Mouse (Mus musculus): Measurements from ENCODE around the gene Btg1. TPM values are rescaled to one million over a fixed set of nuclear protein-coding genes. Genes with fewer than 3 reads are reported as not detected.
A peak's percentile ranks its signal among the peaks of the same experiment; 100 is the strongest.

Gene Btg1
- total and polyA plus RNA-seq, 2 experiments from 2014 or later = 15.2 to 21.3 TPM

DNA sequence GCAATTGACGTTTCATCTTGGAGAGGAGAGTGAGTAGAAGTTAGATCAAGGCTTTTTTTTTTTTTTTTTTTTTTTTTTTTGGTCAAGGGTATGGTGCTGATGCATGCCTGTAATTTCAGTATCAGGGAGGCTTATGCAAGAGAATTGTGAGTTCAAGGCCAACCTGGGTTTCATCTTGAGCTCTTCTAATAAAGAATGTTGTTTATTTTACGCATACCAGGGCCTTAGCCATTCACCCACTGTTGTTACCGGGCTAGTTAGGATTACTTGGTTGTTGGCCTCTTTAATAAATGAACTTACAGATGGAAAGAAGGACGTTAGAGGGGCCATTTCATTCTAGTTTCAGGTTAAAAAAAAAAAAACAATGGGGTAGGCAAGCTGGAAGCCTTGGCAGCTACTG, 25.2 kb downstream of the Btg1 start:
- Histone ChIP-seq H3K4me1 (ENCODE audit: insufficient read depth, low read length) (no peaks in the 10 kb centered on the region; the same call in 1 of the 2 replicates), H3K9me3 (ENCODE audit: low read length) (no peaks in the 10 kb centered on the region), H3K27me3 (ENCODE audit: insufficient read depth, low read length) (no peaks in the 10 kb centered on the region), H3K4me3 (ENCODE audit: low read depth, low read length) (no peak overlapping the region), H3K36me3 (ENCODE audit: insufficient read depth, low read length) (no peaks in the 10 kb centered on the region), H3K9ac (replicated peaks; ENCODE audit: low read length, poor library complexity, severe bottlenecking) (no peak overlapping the region), H3K4me2 (ENCODE audit: low read depth, low read length, poor library complexity, severe bottlenecking) (no peak overlapping the region), H3K27ac (ENCODE audit: low read depth, low read length) (no peak overlapping the region)
- TF ChIP-seq CTCF (IDR thresholded peaks at IDR 0.05) = no peak
- DNase-seq (ENCODE audit: low spot score) (no peak), ATAC-seq (ENCODE audit: low FRiP score) (no peak)
- WGBS = 78% methylated on average over 4 of the region's 4 CpGs

GRCm38 (mm10) chr10:96642751-96643150, 25.9 kb downstream of the Btg1 start:
- Histone ChIP-seq H3K4me2 (ENCODE audit: low read depth, low read length, poor library complexity, severe bottlenecking) (no peak overlapping the region), H3K9me3 (ENCODE audit: low read length) (no peaks in the 10 kb centered on the region), H3K4me3 (ENCODE audit: low read depth, low read length) (no peak overlapping the region), H3K27ac (ENCODE audit: low read depth, low read length) (no peak overlapping the region), H3K4me1 (ENCODE audit: insufficient read depth, low read length) (no peaks in the 10 kb centered on the region; the same call in 1 of the 2 replicates), H3K36me3 (ENCODE audit: insufficient read depth, low read length) (no peaks in the 10 kb centered on the region), H3K27me3 (ENCODE audit: insufficient read depth, low read length) (no peaks in the 10 kb centered on the region), H3K9ac (replicated peaks; ENCODE audit: low read length, poor library complexity, severe bottlenecking) (no peak overlapping the region)
- ATAC-seq (ENCODE audit: low FRiP score) (no peak), DNase-seq (ENCODE audit: low spot score) (no peak)
- WGBS = 87% methylated on average over 6 of the region's 6 CpGs
- TF ChIP-seq CTCF (IDR thresholded peaks at IDR 0.05) = no peak

- no peaks in the 10 kb centered on the region; the same call in 1 of the 2 replicates for H3K4me1 ChIP-seq (ENCODE audit: insufficient read depth, low read length)
- no peak for DNase-seq (ENCODE audit: low spot score)
- H3K4me2 ChIP-seq (ENCODE audit: low read depth, low read length, poor library complexity, severe bottlenecking) = no peak overlapping the region
- H3K36me3 ChIP-seq (ENCODE audit: insufficient read depth, low read length) = no peaks in the 10 kb centered on the region
- no peak for TF ChIP-seq CTCF (IDR thresholded peaks at IDR 0.05)
- no peak overlapping the region for H3K27ac ChIP-seq (ENCODE audit: low read depth, low read length)
- no peaks in the 10 kb centered on the region for H3K9me3 ChIP-seq (ENCODE audit: low read length)
- no peak overlapping the region for H3K9ac ChIP-seq (replicated peaks; ENCODE audit: low read length, poor library complexity, severe bottlenecking)
- ATAC-seq (ENCODE audit: low FRiP score) = no peak
- WGBS = 88% methylated on average over 1 of the region's 1 CpGs
- H3K27me3 ChIP-seq (ENCODE audit: insufficient read depth, low read length) = no peaks in the 10 kb centered on the region
- H3K4me3 ChIP-seq (ENCODE audit: low read depth, low read length) = no peak overlapping the region
Observed at GRCm38 (mm10) chr10:96645183-96645582, 28.4 kb downstream of the Btg1 start.

- Histone ChIP-seq H3K9me3 (ENCODE audit: low read length) (no peaks in the 10 kb centered on the region), H3K4me2 (ENCODE audit: low read depth, low read length, poor library complexity, severe bottlenecking) (peak overlapping the region; percentile 29), H3K27ac (ENCODE audit: low read depth, low read length) (peak overlapping the region; percentile 18; the same call in 1 of the 2 replicates), H3K4me3 (ENCODE audit: low read depth, low read length) (no peak overlapping the region), H3K36me3 (ENCODE audit: insufficient read depth, low read length) (no peaks in the 10 kb centered on the region), H3K9ac (replicated peaks; ENCODE audit: low read length, poor library complexity, severe bottlenecking) (no peak overlapping the region; the same call in 1 of the 2 replicates), H3K27me3 (ENCODE audit: insufficient read depth, low read length) (no peaks in the 10 kb centered on the region), H3K4me1 (ENCODE audit: insufficient read depth, low read length) (no peaks in the 10 kb centered on the region; the same call in 1 of the 2 replicates)
- peak; percentile 68 for ATAC-seq (ENCODE audit: low FRiP score)
- 9% methylated on average over 13 of the region's 13 CpGs for WGBS
- DNase-seq (ENCODE audit: low spot score) = peak; percentile 83
- TF ChIP-seq CTCF (IDR thresholded peaks at IDR 0.05) = no peak
Observed at GRCm38 (mm10) chr10:96646024-96646866, 29.4 kb downstream of the Btg1 start.

DNA sequence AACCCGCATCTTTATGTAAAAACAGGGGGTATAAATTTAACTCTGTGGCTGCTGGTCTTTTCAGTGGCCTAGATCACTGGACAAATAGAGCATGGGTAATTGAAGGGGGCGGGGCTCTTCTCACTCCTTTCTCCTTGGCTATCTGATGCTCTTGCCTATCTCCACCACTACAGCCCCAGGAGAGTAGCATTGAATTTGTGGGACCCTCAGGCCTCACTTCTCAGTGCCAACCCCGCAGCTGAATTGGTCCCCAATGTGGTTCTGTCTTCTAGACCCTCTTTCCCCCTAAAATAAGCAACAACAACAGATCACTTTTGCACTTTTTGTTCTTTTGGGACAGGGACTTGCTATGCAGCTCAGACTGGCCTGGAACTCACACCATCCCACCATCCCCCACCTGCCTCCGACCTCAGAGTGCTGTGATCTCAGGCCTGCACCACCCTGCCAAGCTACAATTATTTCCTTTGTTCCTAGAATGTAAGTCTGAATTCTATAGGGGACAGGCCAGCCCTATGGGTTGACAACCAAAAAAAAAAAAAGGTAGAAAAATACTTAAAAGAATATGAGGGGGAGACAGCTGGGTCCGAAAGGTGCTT, 30.2 kb downstream of the Btg1 start:
- 49% methylated on average over 5 of the region's 5 CpGs for WGBS
- Histone ChIP-seq H3K4me2 (ENCODE audit: low read depth, low read length, poor library complexity, severe bottlenecking) (peak overlapping the region; percentile 29), H3K27me3 (ENCODE audit: insufficient read depth, low read length) (no peaks in the 10 kb centered on the region), H3K36me3 (ENCODE audit: insufficient read depth, low read length) (no peaks in the 10 kb centered on the region), H3K27ac (ENCODE audit: low read depth, low read length) (0 out of 2 replicates have a peak overlapping the region, but pooled peaks have one; percentile 18), H3K4me1 (ENCODE audit: insufficient read depth, low read length) (no peaks in the 10 kb centered on the region; the same call in 1 of the 2 replicates), H3K9me3 (ENCODE audit: low read length) (no peaks in the 10 kb centered on the region), H3K4me3 (ENCODE audit: low read depth, low read length) (no peak overlapping the region), H3K9ac (replicated peaks; ENCODE audit: low read length, poor library complexity, severe bottlenecking) (no peak overlapping the region; the same call in 1 of the 2 replicates)
- DNase-seq (ENCODE audit: low spot score) (no peak), ATAC-seq (ENCODE audit: low FRiP score) (peak; percentile 53; the same call in 1 of the 2 replicates)
- no peak for TF ChIP-seq CTCF (IDR thresholded peaks at IDR 0.05)

DNA sequence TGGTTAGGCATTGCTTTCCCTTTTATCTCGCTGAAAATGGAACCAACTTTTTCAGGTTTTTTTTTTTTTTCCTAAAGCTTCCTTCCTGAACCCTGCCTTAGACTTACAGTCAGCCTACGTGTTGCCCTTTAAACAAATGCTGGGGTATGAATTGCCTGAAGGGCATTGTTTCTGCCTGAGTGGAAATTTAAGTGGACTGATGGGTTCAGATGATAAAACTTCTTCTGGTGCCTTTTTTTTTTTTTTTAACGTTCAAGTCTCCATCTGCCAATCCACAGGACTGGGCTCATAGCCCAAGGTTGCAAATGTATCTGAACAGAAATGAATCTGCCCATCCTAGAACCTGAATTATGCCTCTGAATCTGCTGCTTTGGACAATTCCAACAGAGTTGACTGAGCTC, 31.4 kb downstream of the Btg1 start:
- Histone ChIP-seq H3K4me3 (ENCODE audit: low read depth, low read length) (no peak overlapping the region), H3K27me3 (ENCODE audit: insufficient read depth, low read length) (no peaks in the 10 kb centered on the region), H3K4me1 (ENCODE audit: insufficient read depth, low read length) (no peaks in the 10 kb centered on the region; the same call in 1 of the 2 replicates), H3K36me3 (ENCODE audit: insufficient read depth, low read length) (no peaks in the 10 kb centered on the region), H3K4me2 (ENCODE audit: low read depth, low read length, poor library complexity, severe bottlenecking) (no peak overlapping the region), H3K9ac (replicated peaks; ENCODE audit: low read length, poor library complexity, severe bottlenecking) (no peak overlapping the region), H3K9me3 (ENCODE audit: low read length) (no peaks in the 10 kb centered on the region), H3K27ac (ENCODE audit: low read depth, low read length) (no peak overlapping the region)
- ATAC-seq (ENCODE audit: low FRiP score) = no peak
- 68% methylated on average over 3 of the region's 3 CpGs for WGBS
- peak; percentile 35 for DNase-seq (ENCODE audit: low spot score)
- TF ChIP-seq CTCF (IDR thresholded peaks at IDR 0.05) = no peak
